Mouse (Mus musculus) embryonic facial prominence, embryonic 11.5 days (tissue): ENCODE results near the gene Smtn. TPM values are rescaled to one million over a fixed set of nuclear protein-coding genes. Genes with fewer than 3 reads are reported as not detected.

Experiments
- ATAC-seq: fragments of 200-750 bp; cut with Nextera tagmentation; replicated peaks from 2 replicates; pipeline ENCODE4 v1.8.0; 2017; ENCODE audit warnings: low read depth; ENCODE audit not compliant: insufficient number of reproducible peaks, low FRiP score, low TSS enrichment
- DNase-seq: peaks from one replicate; pipeline ENCODE4 v3.0.0-alpha.2; 2015; ENCODE audit warnings: low spot score
- H3K27ac ChIP-seq: fragments of 300-500 bp; sonication (generic); replicated peaks from 2 replicates; pipeline ENCODE4 v1.5.1; 2014; ENCODE audit warnings: mild to moderate bottlenecking, low read depth, low read length, control low read depth
- H3K27me3 ChIP-seq: fragments of 300-500 bp; sonication (generic); 2 replicates; pipeline ENCODE4 v1.6.1; 2014; ENCODE audit warnings: mild to moderate bottlenecking, low read length, moderate library complexity, mixed read lengths; ENCODE audit not compliant: control insufficient read depth, insufficient read depth
- H3K36me3 ChIP-seq: fragments of 300-500 bp; sonication (generic); replicated peaks from 2 replicates; pipeline ENCODE4 v1.6.1; 2014; ENCODE audit warnings: low read depth, mild to moderate bottlenecking, low read length, moderate library complexity, mixed read lengths; ENCODE audit not compliant: control insufficient read depth, insufficient read depth
- H3K4me1 ChIP-seq: fragments of 300-500 bp; sonication (generic); 2 replicates; pipeline ENCODE4 v1.6.1; 2014; ENCODE audit warnings: low read length, mixed read lengths; ENCODE audit not compliant: control insufficient read depth, insufficient read depth
- H3K4me2 ChIP-seq: fragments of 300-500 bp; sonication (generic); 2 replicates; pipeline ENCODE4 v1.6.1; 2014; ENCODE audit warnings: low read depth, mild to moderate bottlenecking, control low read depth, low read length, moderate library complexity
- H3K4me3 ChIP-seq: fragments of 300-500 bp; sonication (generic); 2 replicates; pipeline ENCODE4 v1.5.1; 2014; ENCODE audit warnings: low read depth, low read length, control low read depth
- H3K9ac ChIP-seq: fragments of 300-500 bp; sonication (generic); replicated peaks from 2 replicates; pipeline ENCODE4 v1.6.1; 2014; ENCODE audit warnings: mild to moderate bottlenecking, control low read depth, low read length
- H3K9me3 ChIP-seq: fragments of 300-500 bp; sonication (generic); replicated peaks from 2 replicates; pipeline ENCODE4 v1.6.1; 2016; ENCODE audit warnings: mild to moderate bottlenecking, low read length, inconsistent platforms, mixed read lengths; ENCODE audit not compliant: control insufficient read depth
- WGBS: fragments of 180-500 bp; shearing (Covaris S2); extraction: QIAGEN DNeasy Blood & Tissue Kit; methylation state at CpG from one replicate; pipeline ENCODE4 v1.1.7; 2014; 5-methylcytosine and 5-hydroxymethylcytosine counted together
- polyA plus RNA-seq: library from polyadenylated mRNA; unstranded; fragments of >200 nt; fragmentation: Nextera tagmentation; extraction: Ambion mirVana; gene quantifications from 2 replicates; pipeline ENCODE4 v1.2.1, GENCODE M21; 2014

Gene Smtn
- polyA plus RNA-seq, 1 experiment from 2014 or later, result 30.7 TPM

DNA sequence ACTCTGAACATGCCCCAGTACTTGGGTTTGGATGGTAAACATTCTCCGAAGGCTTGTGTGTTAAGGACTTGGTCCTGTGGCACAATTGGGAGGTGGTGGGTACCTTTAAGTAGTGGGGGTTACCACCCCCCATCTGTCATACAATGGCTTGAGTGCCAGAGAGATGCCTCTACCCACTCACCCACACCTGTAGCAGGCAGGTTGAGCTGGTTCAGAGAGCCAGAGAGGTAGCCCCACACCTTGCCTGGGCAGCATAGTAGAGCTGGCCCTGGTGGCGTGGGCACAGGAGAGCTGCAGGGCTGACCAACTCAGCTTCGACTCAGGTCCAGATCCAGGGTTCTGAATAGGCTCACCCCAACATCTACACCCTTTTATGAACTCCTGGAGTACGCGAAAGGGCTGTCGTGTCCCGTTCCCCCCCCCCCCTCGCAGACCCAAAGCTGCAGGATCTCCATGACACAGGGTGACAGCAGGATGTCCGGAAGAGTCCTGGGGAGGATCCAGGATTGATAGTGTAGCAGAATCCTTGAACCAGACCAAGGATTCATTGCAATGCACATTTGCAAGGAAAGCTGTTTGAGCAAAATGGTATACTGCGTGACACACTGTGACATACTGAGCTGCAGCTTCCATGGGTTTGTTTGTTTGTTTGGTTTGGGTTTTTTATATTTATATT lies 37.8 kb upstream of the Smtn start:
- no peaks in the 10 kb centered on the region for H3K27me3 ChIP-seq
- no peak overlapping the region for H3K9ac ChIP-seq
- ATAC-seq, result no peak
- 82% methylated on average over 10 of the region's 10 CpGs for WGBS
- H3K36me3 ChIP-seq, result no peaks in the 10 kb centered on the region
- H3K9me3 ChIP-seq, result no peaks in the 10 kb centered on the region
- H3K27ac ChIP-seq, result no peak overlapping the region
- no peak overlapping the region for H3K4me2 ChIP-seq
- no peak for DNase-seq
- H3K4me3 ChIP-seq, result no peak overlapping the region
- no peaks in the 10 kb centered on the region for H3K4me1 ChIP-seq

DNA sequence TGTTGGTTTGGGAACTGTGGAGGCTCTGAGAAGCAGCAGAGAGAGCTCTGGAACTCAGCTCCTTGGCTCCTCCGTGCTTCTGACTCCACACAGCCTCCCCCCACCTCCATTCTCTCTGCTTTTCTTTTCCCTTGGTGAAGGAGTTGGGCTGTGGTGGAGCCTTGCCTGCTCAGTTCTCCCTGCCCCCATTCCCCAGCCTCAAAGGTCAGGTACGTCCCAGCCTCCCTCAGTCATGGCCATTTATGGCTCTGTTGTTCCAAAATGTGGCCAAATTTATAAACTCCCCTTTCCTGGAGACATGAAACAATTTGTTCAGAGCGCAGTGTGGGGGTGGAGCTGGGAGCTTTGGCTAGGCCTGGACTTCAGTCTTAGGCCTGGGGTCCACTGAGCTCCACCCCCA lies 34.8 kb upstream of the Smtn start:
- WGBS, result 47% methylated on average over 3 of the region's 3 CpGs
- H3K4me2 ChIP-seq, result no peak overlapping the region
- H3K4me3 ChIP-seq, result no peak overlapping the region
- H3K4me1 ChIP-seq, result no peaks in the 10 kb centered on the region
- ATAC-seq (no peak), DNase-seq (no peak)
- no peaks in the 10 kb centered on the region for H3K9me3 ChIP-seq
- no peaks in the 10 kb centered on the region for H3K36me3 ChIP-seq
- no peak overlapping the region for H3K27ac ChIP-seq
- no peak overlapping the region for H3K9ac ChIP-seq
- H3K27me3 ChIP-seq, result no peaks in the 10 kb centered on the region

DNA sequence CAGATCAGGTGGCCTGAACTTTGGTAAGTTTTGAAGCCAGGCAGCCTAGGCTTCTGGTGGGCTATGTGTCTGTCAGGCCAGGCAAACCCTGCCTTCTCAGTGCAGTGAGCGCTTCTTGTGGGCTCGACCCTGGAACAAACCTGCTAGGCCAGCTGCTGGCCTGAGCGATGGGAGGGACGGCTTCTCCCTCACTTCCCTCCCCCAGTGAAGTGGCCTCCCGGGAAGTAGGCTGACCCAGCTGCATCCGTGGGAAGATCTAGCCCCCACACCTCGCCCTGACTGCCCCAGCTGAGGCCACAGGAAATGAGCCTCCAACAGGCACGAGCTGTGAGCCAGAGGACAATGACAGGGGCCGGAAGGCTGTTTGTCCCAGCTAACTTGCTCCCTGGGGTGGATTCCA lies 32.7 kb upstream of the Smtn start:
- no peaks in the 10 kb centered on the region for H3K36me3 ChIP-seq
- no peak overlapping the region for H3K4me3 ChIP-seq
- no peaks in the 10 kb centered on the region for H3K27me3 ChIP-seq
- ATAC-seq (peak; percentile 56; the same call in 1 of the 2 replicates), DNase-seq (peak; percentile 47)
- H3K27ac ChIP-seq, result no peak overlapping the region
- WGBS, result 12% methylated on average over 9 of the region's 9 CpGs
- no peaks in the 10 kb centered on the region for H3K9me3 ChIP-seq
- H3K4me2 ChIP-seq, result no peak overlapping the region
- no peaks in the 10 kb centered on the region for H3K4me1 ChIP-seq
- no peak overlapping the region; the same call in 1 of the 2 replicates for H3K9ac ChIP-seq

DNA sequence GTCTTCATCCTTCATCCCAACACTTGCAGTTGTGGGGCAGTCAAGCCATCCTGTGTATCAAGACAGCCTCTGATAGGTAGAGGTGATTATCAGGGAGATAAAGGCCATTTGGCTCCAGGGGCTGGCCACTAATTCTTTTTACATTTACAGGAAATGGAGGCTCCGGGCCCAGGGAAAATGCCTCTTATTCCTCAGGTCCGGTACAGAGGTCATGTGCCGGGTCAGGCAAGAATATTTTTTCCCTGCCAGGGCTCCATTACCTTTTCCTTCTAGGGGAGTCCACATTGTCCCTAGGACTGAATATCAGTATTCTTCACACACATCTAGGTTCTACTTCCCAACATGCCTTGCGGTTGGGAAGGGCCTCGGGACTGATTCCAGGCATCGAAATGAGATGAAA lies 31.8 kb upstream of the Smtn start:
- no peaks in the 10 kb centered on the region for H3K27me3 ChIP-seq
- no peak overlapping the region for H3K4me3 ChIP-seq
- no peak for ATAC-seq
- no peaks in the 10 kb centered on the region for H3K4me1 ChIP-seq
- H3K4me2 ChIP-seq, result no peak overlapping the region
- H3K36me3 ChIP-seq, result no peaks in the 10 kb centered on the region
- no peak overlapping the region for H3K27ac ChIP-seq
- DNase-seq, result no peak
- H3K9ac ChIP-seq, result no peak overlapping the region
- no peaks in the 10 kb centered on the region for H3K9me3 ChIP-seq
- WGBS, result 79% methylated on average over 6 of the region's 6 CpGs

DNA sequence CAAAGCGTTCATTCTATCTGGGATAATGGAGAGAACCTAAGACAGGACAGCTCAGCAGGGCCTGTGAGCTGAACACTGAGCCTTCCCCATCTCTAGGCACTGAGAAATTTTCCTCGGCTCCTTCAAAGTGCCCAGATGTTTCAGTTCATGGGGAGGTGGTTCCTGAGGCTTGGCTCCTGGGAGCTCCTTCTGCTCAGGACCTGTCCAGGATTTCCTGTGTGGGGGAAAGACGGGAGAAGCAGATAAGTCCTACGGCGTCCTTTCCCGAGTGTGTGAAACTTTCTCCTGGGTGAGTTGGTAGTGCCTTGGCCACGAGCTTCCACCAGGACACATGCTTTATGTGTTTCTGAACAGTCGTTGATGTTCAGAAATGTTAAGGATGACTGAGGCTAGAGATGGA lies 29.9 kb upstream of the Smtn start:
- H3K4me3 ChIP-seq, result no peak overlapping the region
- no peak for DNase-seq
- H3K4me2 ChIP-seq, result no peak overlapping the region
- H3K4me1 ChIP-seq, result no peaks in the 10 kb centered on the region
- ATAC-seq, result no peak
- no peaks in the 10 kb centered on the region for H3K9me3 ChIP-seq
- no peak overlapping the region for H3K9ac ChIP-seq
- 83% methylated on average over 8 of the region's 8 CpGs for WGBS
- H3K36me3 ChIP-seq, result no peaks in the 10 kb centered on the region
- H3K27me3 ChIP-seq, result no peaks in the 10 kb centered on the region
- H3K27ac ChIP-seq, result no peak overlapping the region

DNA sequence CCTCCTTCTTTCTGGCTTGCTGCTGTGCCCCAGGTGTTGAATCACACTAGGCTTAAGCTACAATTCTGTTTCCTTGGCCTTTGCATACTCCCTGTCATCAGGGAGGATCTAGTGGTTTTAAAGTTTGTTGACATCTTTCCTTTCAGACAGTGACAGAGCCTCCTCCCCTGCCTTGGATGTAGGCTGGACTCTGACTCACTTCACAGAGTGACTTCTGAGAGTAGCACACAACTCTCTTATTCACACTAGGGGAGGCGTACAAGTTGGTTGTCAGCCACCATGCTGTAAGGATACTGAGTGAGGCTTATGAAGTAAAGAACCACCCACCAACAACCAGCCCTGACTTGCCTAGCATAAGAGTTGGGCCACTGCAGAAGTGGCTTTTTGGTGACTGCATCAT lies 27.5 kb upstream of the Smtn start:
- no peak overlapping the region for H3K27ac ChIP-seq
- no peaks in the 10 kb centered on the region for H3K27me3 ChIP-seq
- no peaks in the 10 kb centered on the region for H3K36me3 ChIP-seq
- no peak overlapping the region for H3K4me2 ChIP-seq
- no peaks in the 10 kb centered on the region for H3K9me3 ChIP-seq
- H3K4me3 ChIP-seq, result no peak overlapping the region
- WGBS, result 87% methylated on average over 1 of the region's 1 CpGs
- no peak for ATAC-seq
- H3K9ac ChIP-seq, result no peak overlapping the region
- DNase-seq, result no peak
- H3K4me1 ChIP-seq, result no peaks in the 10 kb centered on the region

DNA sequence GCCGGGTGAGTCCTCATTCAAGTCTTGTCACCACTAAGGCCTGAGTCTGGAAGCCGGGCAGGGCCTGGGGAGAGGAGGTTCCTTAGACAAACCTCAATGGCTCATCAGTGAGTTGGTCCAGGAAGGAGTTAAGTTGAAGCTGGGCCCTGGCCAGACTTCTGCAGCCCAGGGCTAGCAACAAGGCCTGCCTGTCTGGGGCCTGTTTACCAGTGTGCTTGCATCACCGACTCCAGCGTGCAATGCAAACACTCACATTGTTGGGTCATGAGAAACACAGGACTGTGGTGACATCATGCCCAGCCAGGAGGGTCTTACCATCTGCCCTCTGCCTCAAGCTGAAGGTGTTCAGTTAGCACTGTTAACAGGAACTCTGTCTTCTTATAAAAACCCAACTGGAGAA lies 25.6 kb upstream of the Smtn start:
- H3K27me3 ChIP-seq, result no peaks in the 10 kb centered on the region
- 95% methylated on average over 4 of the region's 4 CpGs for WGBS
- no peak overlapping the region for H3K27ac ChIP-seq
- H3K36me3 ChIP-seq, result no peaks in the 10 kb centered on the region
- H3K4me2 ChIP-seq, result no peak overlapping the region
- H3K9ac ChIP-seq, result no peak overlapping the region
- H3K9me3 ChIP-seq, result no peaks in the 10 kb centered on the region
- H3K4me1 ChIP-seq, result no peaks in the 10 kb centered on the region
- ATAC-seq (no peak), DNase-seq (no peak)
- H3K4me3 ChIP-seq, result no peak overlapping the region

DNA sequence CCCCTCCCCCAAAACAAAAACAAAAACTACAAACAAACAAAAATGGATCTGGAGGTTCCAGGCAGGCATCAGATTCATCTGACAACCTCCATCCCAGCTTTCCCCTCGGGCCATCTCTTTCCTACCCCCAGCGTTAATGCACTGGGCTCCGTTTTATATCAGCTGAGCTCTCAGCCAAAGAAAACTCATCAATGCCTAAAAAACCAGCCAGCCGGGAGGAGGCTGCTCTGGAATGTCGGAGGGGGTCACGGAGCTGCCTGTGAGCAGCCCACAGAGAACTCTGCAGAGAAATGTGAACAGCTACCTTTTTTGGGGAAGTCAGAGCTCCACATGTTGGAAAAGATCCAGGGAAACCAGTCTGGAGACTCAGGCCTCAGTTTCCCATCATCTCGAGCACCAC lies 24.0 kb upstream of the Smtn start:
- no peaks in the 10 kb centered on the region for H3K27me3 ChIP-seq
- H3K9me3 ChIP-seq, result no peaks in the 10 kb centered on the region
- no peaks in the 10 kb centered on the region for H3K36me3 ChIP-seq
- no peak overlapping the region for H3K27ac ChIP-seq
- no peak overlapping the region for H3K4me2 ChIP-seq
- H3K4me1 ChIP-seq, result no peaks in the 10 kb centered on the region
- DNase-seq (no peak), ATAC-seq (no peak)
- no peak overlapping the region for H3K9ac ChIP-seq
- H3K4me3 ChIP-seq, result no peak overlapping the region
- WGBS, result 40% methylated on average over 7 of the region's 7 CpGs
